Mouse (Mus musculus): ENCODE data around the gene Bco2.
A peak's percentile ranks its signal among the peaks of the same experiment; 100 is the strongest.

DNA sequence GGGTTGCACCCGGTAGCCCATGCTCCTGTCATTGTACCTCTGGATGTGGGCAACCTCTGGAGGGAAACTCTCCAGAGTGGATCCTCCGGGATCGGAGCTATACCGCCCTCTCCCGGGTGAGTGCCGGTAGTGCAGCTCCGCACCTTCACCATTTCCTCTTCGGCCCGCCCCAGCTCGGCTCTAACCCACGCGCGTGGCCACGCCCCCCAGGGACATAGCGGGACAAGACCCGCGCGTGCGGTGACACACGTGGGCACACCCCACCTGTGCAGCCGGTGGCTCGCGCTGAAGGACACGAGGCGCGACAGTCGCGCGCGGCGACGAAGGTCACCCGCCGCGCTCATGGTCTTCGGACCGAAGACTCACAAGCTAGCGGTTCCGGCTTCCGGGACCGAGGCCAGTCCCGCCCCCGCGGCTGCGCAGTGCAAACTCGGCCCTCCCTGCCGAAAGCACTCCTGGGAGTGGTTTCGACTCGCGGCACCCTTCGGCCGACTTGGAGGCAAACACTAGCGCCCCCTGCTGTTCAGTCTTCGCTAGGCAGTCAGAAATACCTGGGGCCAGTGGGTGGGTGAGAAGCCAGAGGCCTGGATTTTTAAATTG lies 26.6 kb downstream of the Bco2 start, which contains the start of gene Pts:
- peak; percentile 85 for TF ChIP-seq CTCF (IDR thresholded peaks at IDR 0.05; ENCODE audit: low read depth)
- TF ChIP-seq EP300 (optimal IDR thresholded peaks at IDR 0.05): no peak

Measured in stomach, postnatal 0 days (tissue).